Mouse (Mus musculus): ENCODE results near the gene Plagl1.

GRCm38 (mm10) chr10:13014026-13014425 lies 46.3 kb upstream of the Plagl1 start:
- TF ChIP-seq CTCF (IDR thresholded peaks at IDR 0.05; ENCODE audit: extremely low read depth, insufficient read depth, insufficient read length, insufficient replicate concordance) (no peak), POLR2A (IDR thresholded peaks at IDR 0.05; ENCODE audit: low read depth, low read length) (no peak)

All from spleen, adult 2 months (tissue).